Mouse (Mus musculus) heart, embryonic 12.5 days (tissue): ENCODE results near the gene Phactr1. TPM values are rescaled to one million over a fixed set of nuclear protein-coding genes. Genes with fewer than 3 reads are reported as not detected.

ENCODE experiments used
- ATAC-seq: fragments of 200-750 bp; cut with Nextera tagmentation; 2 replicates; pipeline ENCODE4 v1.8.0; 2017; ENCODE audit warnings: moderate TSS enrichment, moderate library complexity; ENCODE audit not compliant: insufficient number of reproducible peaks, low FRiP score
- H3K27ac ChIP-seq: fragments of 300-500 bp; sonication (generic); 2 replicates; pipeline ENCODE4 v1.5.1; 2016; ENCODE audit warnings: mild to moderate bottlenecking, moderate library complexity; ENCODE audit not compliant: poor library complexity, severe bottlenecking
- H3K27me3 ChIP-seq: fragments of 300-500 bp; sonication (generic); replicated peaks from 2 replicates; pipeline ENCODE4 v1.6.1; 2016; ENCODE audit warnings: mild to moderate bottlenecking, moderate library complexity
- H3K36me3 ChIP-seq: fragments of 300-500 bp; sonication (generic); 2 replicates; pipeline ENCODE4 v1.6.1; 2016; ENCODE audit warnings: mild to moderate bottlenecking, moderate library complexity
- H3K4me1 ChIP-seq: fragments of 300-500 bp; sonication (generic); replicated peaks from 2 replicates; pipeline ENCODE4 v1.6.1; 2016; ENCODE audit warnings: mild to moderate bottlenecking
- H3K4me2 ChIP-seq: fragments of 300-500 bp; sonication (generic); 2 replicates; pipeline ENCODE4 v1.6.1; 2016; ENCODE audit warnings: mild to moderate bottlenecking, moderate library complexity
- H3K4me3 ChIP-seq: fragments of 300-500 bp; sonication (generic); 2 replicates; pipeline ENCODE4 v1.5.1; 2016; ENCODE audit warnings: mild to moderate bottlenecking
- H3K9ac ChIP-seq: fragments of 300-500 bp; sonication (generic); 2 replicates; pipeline ENCODE4 v1.6.1; 2016; ENCODE audit warnings: mild to moderate bottlenecking, moderate library complexity
- H3K9me3 ChIP-seq: fragments of 300-500 bp; sonication (generic); replicated peaks from 2 replicates; pipeline ENCODE4 v1.6.1; 2016; ENCODE audit warnings: mild to moderate bottlenecking, moderate library complexity
- WGBS: fragments of 180-500 bp; shearing (Covaris S2); methylation state at CpG from one replicate; pipeline ENCODE4 v1.1.7; 2016; 5-methylcytosine and 5-hydroxymethylcytosine counted together
- polyA plus RNA-seq: library from polyadenylated mRNA; unstranded; fragments of >200 nt; fragmentation: Nextera tagmentation; extraction: Ambion mirVana; gene quantifications from 2 replicates; pipeline ENCODE4 v1.2.1, GENCODE M21; 2016

Gene Phactr1
- polyA plus RNA-seq, 1 experiment from 2014 or later: 4.7 TPM

DNA sequence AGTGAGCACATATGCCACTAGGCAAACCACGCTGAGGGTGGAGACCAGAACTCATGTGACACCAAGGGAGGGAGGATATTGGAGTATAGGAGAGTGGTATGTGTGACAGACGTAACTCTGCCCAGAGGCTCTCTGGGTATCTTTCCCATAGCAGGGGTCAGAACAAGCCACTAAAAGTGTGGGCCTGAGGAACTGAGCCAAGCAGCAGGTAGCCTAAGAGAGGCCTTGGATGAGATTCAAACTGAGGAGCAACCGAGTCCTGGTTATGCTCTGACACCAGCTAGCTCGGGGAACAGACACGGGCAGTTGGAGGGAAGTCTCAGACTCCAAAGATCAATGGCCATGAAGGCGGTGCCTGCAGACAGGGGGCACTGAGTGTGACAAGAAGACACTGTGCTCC is 395.0 kb downstream of the Phactr1 start:
- H3K4me3 ChIP-seq: no peak overlapping the region
- 71% methylated on average over 6 of the region's 6 CpGs for WGBS
- H3K27ac ChIP-seq: no peak overlapping the region
- H3K4me1 ChIP-seq: no peaks in the 10 kb centered on the region
- no peak for ATAC-seq
- H3K27me3 ChIP-seq: no peaks in the 10 kb centered on the region; the same call in 1 of the 2 replicates
- no peak overlapping the region for H3K4me2 ChIP-seq
- H3K9me3 ChIP-seq: 0 out of 2 replicates have a peak, but pooled peaks cover 3% of the 10 kb centered on the region
- no peaks in the 10 kb centered on the region for H3K36me3 ChIP-seq
- H3K9ac ChIP-seq: no peak overlapping the region

DNA sequence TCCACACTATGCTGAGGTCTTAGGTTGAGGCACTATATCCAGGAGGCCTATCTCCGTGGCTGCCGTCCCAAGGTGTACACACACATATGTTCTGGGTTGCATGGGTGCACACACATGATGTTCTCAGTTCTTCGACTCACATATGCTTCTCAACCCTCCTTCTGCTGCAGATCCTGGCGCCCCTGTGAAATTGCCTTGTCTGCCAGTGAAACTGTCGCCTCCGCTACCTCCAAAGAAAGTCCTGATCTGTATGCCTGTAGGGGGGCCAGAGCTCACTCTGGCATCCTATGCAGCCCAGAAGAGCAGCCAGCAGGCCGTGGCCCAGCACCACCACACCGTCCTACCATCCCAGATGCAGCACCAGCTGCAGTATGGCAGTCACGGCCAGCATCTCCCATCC is 397.1 kb downstream of the Phactr1 start:
- Histone ChIP-seq H3K27ac (no peak overlapping the region), H3K4me3 (no peak overlapping the region), H3K9ac (no peak overlapping the region), H3K4me2 (no peak overlapping the region), H3K9me3 (0 out of 2 replicates have a peak, but pooled peaks cover 3% of the 10 kb centered on the region), H3K4me1 (0 out of 2 replicates have a peak, but pooled peaks cover 6% of the 10 kb centered on the region), H3K36me3 (no peaks in the 10 kb centered on the region), H3K27me3 (no peaks in the 10 kb centered on the region; the same call in 1 of the 2 replicates)
- ATAC-seq: no peak
- 84% methylated on average over 9 of the region's 9 CpGs for WGBS

DNA sequence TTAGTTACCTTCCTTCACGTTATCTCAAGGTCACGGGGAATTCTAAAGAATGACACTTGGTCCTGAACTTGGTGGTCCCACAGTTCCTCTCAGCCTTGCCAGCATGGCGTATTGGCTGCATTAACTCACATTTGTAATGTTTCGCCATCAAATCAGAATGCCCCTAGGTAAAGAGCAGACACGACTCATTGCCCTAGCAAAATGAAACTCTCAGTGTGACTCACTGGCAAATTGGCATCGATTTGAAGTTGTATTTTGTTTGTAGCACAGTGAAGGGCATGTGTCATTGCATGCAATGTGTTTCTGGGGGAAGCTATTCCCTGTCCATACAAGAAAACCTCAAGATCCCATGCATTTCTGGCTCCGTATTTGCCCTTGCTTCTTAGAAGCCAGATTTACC is 404.8 kb downstream of the Phactr1 start:
- 87% methylated on average over 7 of the region's 7 CpGs for WGBS
- Histone ChIP-seq H3K4me1 (peaks cover 6% of the 10 kb centered on the region; the same call in 1 of the 2 replicates), H3K36me3 (no peaks in the 10 kb centered on the region), H3K27ac (no peak overlapping the region), H3K9me3 (peaks cover 7% of the 10 kb centered on the region; the same call in 1 of the 2 replicates), H3K9ac (no peak overlapping the region), H3K4me2 (no peak overlapping the region), H3K4me3 (no peak overlapping the region), H3K27me3 (no peaks in the 10 kb centered on the region)
- ATAC-seq: no peak

DNA sequence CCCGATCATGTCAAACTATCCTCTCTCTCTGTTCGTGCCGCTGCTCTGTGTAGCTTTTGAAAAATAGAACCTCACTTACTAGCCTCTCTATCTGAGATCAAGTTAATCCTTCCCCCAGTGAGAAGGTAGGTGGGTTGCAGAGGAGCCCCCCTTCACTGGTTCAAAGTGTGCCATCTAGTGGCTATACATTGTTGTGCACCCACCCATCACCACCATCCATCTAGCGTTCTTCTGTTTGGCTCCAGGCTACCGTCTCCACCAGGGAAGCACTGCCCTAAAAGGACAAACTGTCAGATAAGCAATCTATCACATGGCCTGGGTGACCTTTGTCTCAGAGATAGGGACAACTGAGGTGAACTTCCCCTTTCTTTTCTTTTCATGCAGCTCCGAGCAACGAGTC is 413.9 kb downstream of the Phactr1 start:
- H3K4me2 ChIP-seq: peak overlapping the region; percentile 41; the same call in 1 of the 2 replicates

DNA sequence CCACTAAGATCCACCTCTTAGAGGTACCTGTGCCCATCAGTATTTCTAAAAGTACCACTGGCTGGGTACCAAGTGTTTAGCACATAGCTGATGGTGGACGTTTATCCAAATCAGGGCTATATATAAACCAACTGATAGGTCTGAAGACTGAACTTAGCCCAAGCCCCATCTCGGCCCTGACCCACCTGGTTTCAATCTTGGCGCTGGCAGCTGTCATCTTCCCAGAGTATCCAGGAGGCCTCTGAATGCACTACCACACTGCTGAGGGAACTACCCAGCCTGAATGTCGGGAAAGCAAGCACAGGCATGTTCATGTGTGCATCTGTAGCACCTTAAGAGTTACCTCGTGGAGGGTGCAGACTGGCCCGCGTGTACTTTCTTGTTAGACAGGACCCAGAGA is 422.5 kb downstream of the Phactr1 start:
- Histone ChIP-seq H3K4me1 (peaks cover 34% of the 10 kb centered on the region), H3K4me2 (no peak overlapping the region), H3K9me3 (peaks cover 4% of the 10 kb centered on the region), H3K36me3 (no peaks in the 10 kb centered on the region), H3K27ac (0 out of 2 replicates have a peak overlapping the region, but pooled peaks have one; percentile 22), H3K4me3 (no peak overlapping the region), H3K27me3 (no peaks in the 10 kb centered on the region), H3K9ac (no peak overlapping the region)
- 43% methylated on average over 7 of the region's 7 CpGs for WGBS
- no peak for ATAC-seq

More for the DNA sequence above, 413.9 kb downstream of the Phactr1 start:
- ATAC-seq: no peak
- Histone ChIP-seq H3K27ac (no peak overlapping the region), H3K27me3 (0 out of 2 replicates have a peak, but pooled peaks cover 8% of the 10 kb centered on the region), H3K9me3 (no peaks in the 10 kb centered on the region), H3K9ac (no peak overlapping the region), H3K36me3 (no peaks in the 10 kb centered on the region), H3K4me3 (no peak overlapping the region), H3K4me1 (no peaks in the 10 kb centered on the region; the same call in 1 of the 2 replicates)
- 41% methylated on average over 7 of the region's 7 CpGs for WGBS

DNA sequence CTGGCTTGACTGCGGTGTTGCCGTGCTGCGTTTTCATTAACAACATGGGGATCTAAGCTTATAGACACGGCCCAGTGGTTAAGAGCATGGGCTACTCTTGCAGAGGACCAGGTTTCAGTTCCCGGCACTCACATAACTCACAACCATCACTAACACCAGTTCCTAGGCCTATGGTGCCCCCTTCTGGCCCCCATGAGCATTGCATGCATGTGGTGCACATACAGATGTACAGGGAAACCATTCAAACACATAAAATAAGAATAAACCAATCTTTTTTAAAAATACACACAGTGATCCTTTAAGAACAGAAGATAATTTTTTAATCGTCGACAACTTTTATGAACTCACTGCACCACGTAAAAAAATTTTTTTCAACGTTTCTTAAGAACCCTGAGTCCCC is 424.1 kb downstream of the Phactr1 start:
- H3K9ac ChIP-seq: no peak overlapping the region
- H3K9me3 ChIP-seq: peaks cover 4% of the 10 kb centered on the region
- no peak overlapping the region for H3K4me3 ChIP-seq
- no peak for ATAC-seq
- no peaks in the 10 kb centered on the region for H3K27me3 ChIP-seq
- WGBS: 94% methylated on average over 9 of the region's 9 CpGs
- H3K27ac ChIP-seq: no peak overlapping the region
- peaks cover 34% of the 10 kb centered on the region for H3K4me1 ChIP-seq
- no peaks in the 10 kb centered on the region for H3K36me3 ChIP-seq
- H3K4me2 ChIP-seq: no peak overlapping the region

DNA sequence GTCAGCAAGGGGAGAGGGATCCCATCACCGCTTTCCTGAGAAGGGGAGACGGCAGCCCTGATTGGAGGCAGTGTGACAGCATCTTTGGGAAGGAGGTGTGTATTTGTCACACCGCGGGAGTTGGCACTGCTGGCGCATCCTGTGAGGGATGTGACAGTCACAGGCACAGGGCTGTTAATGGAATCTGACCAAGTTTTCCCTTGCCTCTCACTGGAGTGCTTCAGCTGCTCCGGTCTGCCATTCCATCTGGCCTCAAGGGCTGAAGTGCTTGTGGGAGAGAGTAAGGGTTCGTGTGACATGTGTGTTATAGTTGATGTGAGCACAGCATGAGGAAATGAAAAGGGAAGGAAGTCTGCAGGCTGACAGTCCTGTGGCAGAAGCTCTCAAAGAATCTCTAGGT is 431.9 kb downstream of the Phactr1 start:
- H3K9ac ChIP-seq: no peak overlapping the region
- no peak overlapping the region for H3K4me3 ChIP-seq
- H3K27ac ChIP-seq: no peak overlapping the region
- no peaks in the 10 kb centered on the region for H3K36me3 ChIP-seq
- H3K9me3 ChIP-seq: peaks cover 9% of the 10 kb centered on the region
- no peaks in the 10 kb centered on the region for H3K27me3 ChIP-seq
- no peaks in the 10 kb centered on the region; the same call in none of the 2 replicates for H3K4me1 ChIP-seq
- ATAC-seq: no peak
- WGBS: 67% methylated on average over 7 of the region's 7 CpGs
- no peak overlapping the region for H3K4me2 ChIP-seq

DNA sequence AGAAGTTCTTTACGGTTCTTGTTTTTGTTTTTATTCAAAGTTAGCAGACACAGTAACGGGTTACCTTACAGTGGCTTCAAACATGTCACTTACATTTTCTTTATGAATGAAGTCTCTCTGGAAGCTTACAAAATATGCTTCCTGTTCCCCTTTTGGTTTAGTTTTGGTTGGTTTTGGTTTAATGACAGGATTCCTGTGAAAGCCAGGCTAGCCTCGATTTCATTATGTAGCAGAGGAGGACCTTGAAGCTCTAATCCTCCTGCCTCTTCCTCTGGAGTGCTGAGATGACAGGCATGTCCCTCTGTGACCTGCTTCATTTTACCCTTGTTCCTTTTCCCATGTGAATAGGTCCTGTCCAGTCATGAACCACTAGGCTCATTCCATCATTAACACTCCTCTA is 432.3 kb downstream of the Phactr1 start:
- Histone ChIP-seq H3K9ac (no peak overlapping the region), H3K4me3 (no peak overlapping the region), H3K27me3 (no peaks in the 10 kb centered on the region), H3K4me1 (no peaks in the 10 kb centered on the region; the same call in none of the 2 replicates), H3K27ac (no peak overlapping the region), H3K9me3 (peaks cover 9% of the 10 kb centered on the region), H3K36me3 (no peaks in the 10 kb centered on the region), H3K4me2 (no peak overlapping the region)
- ATAC-seq: no peak
- 77% methylated on average over 3 of the region's 3 CpGs for WGBS

DNA sequence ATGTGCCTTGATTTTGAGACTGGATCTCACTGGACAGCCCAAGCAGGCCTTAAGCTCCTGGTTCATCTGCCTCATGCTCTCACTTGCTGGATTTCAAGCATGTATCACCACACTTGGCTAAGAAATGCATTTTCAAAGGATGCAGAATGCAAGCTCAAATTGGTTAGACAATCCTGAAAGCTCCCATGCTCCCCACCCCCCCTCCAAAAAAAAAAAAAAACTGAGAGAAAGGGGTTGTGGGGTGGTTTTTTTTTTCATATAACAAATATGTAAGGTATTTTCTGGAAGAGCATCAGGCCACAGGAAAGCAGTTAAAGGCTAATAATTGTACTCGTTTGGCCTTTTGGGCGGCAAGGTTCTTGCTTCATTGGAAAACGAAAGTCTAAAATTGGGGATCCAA is 432.7 kb downstream of the Phactr1 start:
- WGBS: 91% methylated on average over 3 of the region's 3 CpGs
- H3K36me3 ChIP-seq: no peaks in the 10 kb centered on the region

DNA sequence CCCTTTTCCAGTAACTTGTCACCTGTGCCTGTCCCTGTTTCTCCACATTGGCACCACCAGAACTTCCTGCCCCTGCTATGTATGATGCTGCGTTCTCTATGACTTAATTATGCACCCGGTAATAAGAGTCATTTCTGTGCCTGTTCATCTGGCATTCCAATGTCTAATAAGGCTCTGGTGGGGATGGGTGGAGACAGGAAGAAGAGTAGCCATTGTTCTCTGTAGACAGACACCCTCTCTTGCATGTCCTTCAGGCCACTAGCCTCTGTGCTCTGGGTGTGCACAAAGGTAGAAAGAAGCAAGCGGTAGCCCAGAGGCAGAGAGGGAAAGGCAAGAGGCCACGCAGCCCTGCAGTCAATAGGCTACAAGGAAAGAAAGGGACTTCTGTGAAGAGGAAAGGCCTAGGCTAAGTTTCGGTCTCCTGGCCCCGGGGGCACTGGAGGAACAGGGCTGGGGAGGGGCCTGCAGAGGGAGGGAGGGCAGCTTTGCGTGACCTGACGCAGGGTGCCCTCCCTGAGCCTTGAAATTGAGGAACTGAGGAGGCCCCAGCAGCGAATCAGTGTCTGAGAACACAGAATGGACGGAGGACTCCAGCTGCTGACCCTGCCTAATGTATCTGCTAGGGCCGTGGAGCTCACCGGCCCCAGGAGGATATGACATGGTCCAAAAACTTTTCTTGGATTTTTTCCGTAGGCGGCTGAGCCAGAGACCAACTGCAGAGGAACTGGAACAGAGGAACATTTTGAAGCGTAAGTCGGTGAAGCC is 442.1 kb downstream of the Phactr1 start:
- ATAC-seq: no peak
- WGBS: 73% methylated on average over 16 of the region's 16 CpGs
- no peak overlapping the region for H3K27ac ChIP-seq

More for the DNA sequence above, 432.7 kb downstream of the Phactr1 start:
- no peaks in the 10 kb centered on the region; the same call in none of the 2 replicates for H3K4me1 ChIP-seq
- peaks cover 9% of the 10 kb centered on the region for H3K9me3 ChIP-seq
- H3K27ac ChIP-seq: no peak overlapping the region
- ATAC-seq: no peak
- H3K4me2 ChIP-seq: no peak overlapping the region
- H3K27me3 ChIP-seq: no peaks in the 10 kb centered on the region
- H3K4me3 ChIP-seq: no peak overlapping the region
- H3K9ac ChIP-seq: no peak overlapping the region

DNA sequence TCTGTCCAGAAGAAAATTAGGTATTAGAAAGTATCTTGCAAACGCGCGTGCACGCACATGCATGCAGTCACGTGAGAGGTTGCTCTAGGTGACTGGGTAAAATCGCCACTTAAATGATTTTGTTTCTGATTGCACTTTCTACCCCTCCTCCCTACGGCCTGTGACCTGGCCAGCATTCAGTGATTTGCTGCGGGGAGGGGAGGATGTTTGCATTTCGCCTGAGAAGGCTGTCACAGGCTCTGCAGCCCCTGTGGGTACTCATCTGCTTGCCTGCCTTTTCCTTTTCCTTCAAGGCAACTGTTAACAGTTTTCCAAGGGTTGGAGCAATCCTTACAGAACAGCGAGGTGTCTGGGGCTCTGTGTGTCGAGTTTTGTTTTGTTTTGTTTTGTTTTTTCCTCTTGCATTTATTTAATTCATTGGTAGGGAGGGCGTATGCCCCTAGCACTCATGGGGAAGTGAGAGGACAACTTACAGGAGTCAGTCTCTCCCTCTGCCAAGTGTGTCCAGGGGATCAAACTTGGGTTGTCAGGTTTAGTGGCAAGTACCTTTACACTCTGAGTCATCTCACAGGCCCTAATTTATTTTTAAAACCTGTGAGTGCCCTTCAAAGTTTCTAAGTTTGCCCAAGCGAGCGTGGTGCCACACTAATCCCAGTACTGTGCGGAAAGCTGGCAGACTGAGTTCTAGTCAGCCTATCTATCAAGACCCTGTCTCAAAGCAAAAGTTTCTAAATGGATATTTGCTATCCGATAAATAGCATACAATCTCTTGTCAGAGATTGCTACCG is 443.7 kb downstream of the Phactr1 start:
- H3K27ac ChIP-seq: no peak overlapping the region
- no peak overlapping the region for H3K4me2 ChIP-seq
- H3K9me3 ChIP-seq: no peaks in the 10 kb centered on the region
- H3K36me3 ChIP-seq: no peaks in the 10 kb centered on the region
- ATAC-seq: no peak
- H3K27me3 ChIP-seq: no peaks in the 10 kb centered on the region
- H3K4me3 ChIP-seq: no peak overlapping the region
- H3K4me1 ChIP-seq: peaks cover 20% of the 10 kb centered on the region
- WGBS: 49% methylated on average over 17 of the region's 17 CpGs
- H3K9ac ChIP-seq: 0 out of 2 replicates have a peak overlapping the region, but pooled peaks have one; percentile 35

More for the DNA sequence above, 442.1 kb downstream of the Phactr1 start:
- Histone ChIP-seq H3K36me3 (no peaks in the 10 kb centered on the region), H3K4me1 (peaks cover 20% of the 10 kb centered on the region), H3K9me3 (no peaks in the 10 kb centered on the region), H3K4me3 (no peak overlapping the region), H3K27me3 (no peaks in the 10 kb centered on the region), H3K9ac (no peak overlapping the region), H3K4me2 (no peak overlapping the region)
